Mouse (Mus musculus) bone marrow macrophage, adult 2 months (primary cell): Measurements from ENCODE around the gene Irs3.

ENCODE experiments used
- CTCF ChIP-seq: IDR thresholded peaks from 2 replicates; pipeline ENCODE4 v1.5.1; 2012; ENCODE audit warnings: low read depth, mild to moderate bottlenecking, low read length, moderate library complexity
- POLR2A ChIP-seq: IDR thresholded peaks from 2 replicates; pipeline ENCODE4 v1.6.1; 2012; ENCODE audit warnings: mild to moderate bottlenecking, low read depth, low read length, borderline replicate concordance

- no peak for TF ChIP-seq CTCF
- TF ChIP-seq POLR2A = no peak
Measured at GRCm38 (mm10) chr5:137595921-137596320, 49.6 kb downstream of the Irs3 start.
